In genomic region chr5:25497369-25497719, GRCm38 (mm10) we compare ENCODE assay signal across 8 mouse cellular contexts. TPM values are rescaled to one million over a fixed set of nuclear protein-coding genes. Genes with fewer than 3 reads are reported as not detected.
A peak's percentile ranks its signal among the peaks of the same experiment; 100 is the strongest.
DNase-seq lines count a peak whose midpoint lies in the region; ATAC-seq lines count a peak whose summit lies in the region.
"Had no signal": no experiment of that assay in that cellular context is flagged by ENCODE, and none has a peak within 500 bp of the region (broad histone marks: within the 10 kb centered on the region; RNA-seq: fewer than 3 reads in every experiment).

No protein-coding gene starts in this region.

- H3K4me1 ChIP-seq in megakaryocyte, embryonic 14.5 days, result peaks cover 42% of the 10 kb centered on the region
- peaks cover 19% of the 10 kb centered on the region for H3K4me1 ChIP-seq in forebrain, embryonic 16.5 days (replicated peaks; ENCODE audit: control insufficient read depth, insufficient read depth, low read length)
- H3K4me1 ChIP-seq in limb, embryonic 13.5 days, result peaks cover 18% of the 10 kb centered on the region
- H3K4me1 ChIP-seq in neural tube, embryonic 12.5 days, result peaks cover 10% of the 10 kb centered on the region

- peak overlapping the region; percentile 99 for H3K4me3 ChIP-seq in megakaryocyte, embryonic 14.5 days (replicated peaks)
- peak overlapping the region; percentile 88 for H3K4me3 ChIP-seq in forebrain, embryonic 16.5 days (replicated peaks; ENCODE audit: low read length)
- peak overlapping the region; percentile 92 for H3K4me3 ChIP-seq in limb, embryonic 13.5 days
- H3K4me3 ChIP-seq in neural tube, embryonic 12.5 days, result peak overlapping the region; percentile 94

- no peaks in the 10 kb centered on the region for H3K27me3 ChIP-seq in megakaryocyte, embryonic 14.5 days (replicated peaks)
- H3K27me3 ChIP-seq in forebrain, embryonic 16.5 days (replicated peaks; ENCODE audit: control insufficient read depth, insufficient read depth, low read length), result no peaks in the 10 kb centered on the region
- no peaks in the 10 kb centered on the region for H3K27me3 ChIP-seq in limb, embryonic 13.5 days
- no peaks in the 10 kb centered on the region for H3K27me3 ChIP-seq in neural tube, embryonic 12.5 days (replicated peaks)

- peaks cover 8% of the 10 kb centered on the region for H3K36me3 ChIP-seq in megakaryocyte, embryonic 14.5 days (replicated peaks; ENCODE audit: low read length)
- H3K36me3 ChIP-seq in forebrain, embryonic 16.5 days (ENCODE audit: control insufficient read depth, insufficient read depth), result no peaks in the 10 kb centered on the region
- no peaks in the 10 kb centered on the region for H3K36me3 ChIP-seq in limb, embryonic 13.5 days
- H3K36me3 ChIP-seq in neural tube, embryonic 12.5 days, result no peaks in the 10 kb centered on the region

- ATAC-seq in megakaryocyte, adult 5-6 weeks (ENCODE audit: poor library complexity, severe bottlenecking), result no peak
- ATAC-seq in forebrain, embryonic 16.5 days, result no peak
- ATAC-seq in limb, embryonic 13.5 days (ENCODE audit: low FRiP score, low read depth), result no peak
- ATAC-seq in neural tube, embryonic 12.5 days (ENCODE audit: low FRiP score, low read depth), result no peak

- H3K4me2 ChIP-seq in forebrain, embryonic 16.5 days (ENCODE audit: low read length), result peak overlapping the region; percentile 90
- H3K4me2 ChIP-seq in limb, embryonic 13.5 days (replicated peaks), result peak overlapping the region; percentile 74
- H3K4me2 ChIP-seq in neural tube, embryonic 12.5 days (replicated peaks), result peak overlapping the region; percentile 91

- peak overlapping the region; percentile 100 for H3K27ac ChIP-seq in forebrain, embryonic 16.5 days (ENCODE audit: low read length)
- H3K27ac ChIP-seq in limb, embryonic 13.5 days, result peak overlapping the region; percentile 98; the same call in 1 of the 2 replicates
- peak overlapping the region; percentile 98; the same call in 1 of the 2 replicates for H3K27ac ChIP-seq in neural tube, embryonic 12.5 days

- H3K9me3 ChIP-seq in megakaryocyte, embryonic 14.5 days, result no peaks in the 10 kb centered on the region
- H3K9me3 ChIP-seq in forebrain, embryonic 16.5 days (ENCODE audit: control insufficient read depth, low read length), result no peaks in the 10 kb centered on the region
- H3K9me3 ChIP-seq in limb, embryonic 13.5 days, result no peaks in the 10 kb centered on the region
- no peaks in the 10 kb centered on the region for H3K9me3 ChIP-seq in neural tube, embryonic 12.5 days

- peak overlapping the region; percentile 98 for H3K9ac ChIP-seq in forebrain, embryonic 16.5 days (replicated peaks; ENCODE audit: low read depth, low read length)
- peak overlapping the region; percentile 94 for H3K9ac ChIP-seq in limb, embryonic 13.5 days
- H3K9ac ChIP-seq in neural tube, embryonic 12.5 days, result peak overlapping the region; percentile 91

- under 1% methylated on average over 10 of the region's 10 CpGs for WGBS in forebrain, embryonic 16.5 days
- WGBS in limb, embryonic 13.5 days, result under 1% methylated on average over 10 of the region's 10 CpGs
- under 1% methylated on average over 10 of the region's 10 CpGs for whole genome bisulfite sequencing in neural tube, embryonic 12.5 days

- peak; percentile 46 for DNase-seq in c-Kit-negative CD71-positive TER-119-positive erythroid progenitor cells, embryonic 14.5 days (ENCODE audit: low read depth, low spot score)
- no peak for DNase-seq in layer of hippocampus, adult 9-10 months (ENCODE audit: low spot score)

RNA-seq across cellular contexts. Expression of gene Kmt2c, which starts 1.2 kb away (rescaled TPM):
- 2.2 and 7.1 TPM in 2 replicates for polyA plus RNA-seq in megakaryocyte, embryonic 14.5 days (2012; ENCODE audit: insufficient read depth, low replicate concordance)
- 47.2 and 57.6 TPM in 2 replicates for total RNA-seq in megakaryocyte, adult 5-6 weeks (2015)
- total RNA-seq in megakaryocyte, adult 5-6 weeks (2017), result 43.5 and 58.5 TPM in 2 replicates
- polyA plus RNA-seq in forebrain, embryonic 16.5 days (2015; fragmentation: Nextera tagmentation; extraction: Ambion mirVana), result 26.5 and 28.1 TPM in 2 replicates
- polyA plus RNA-seq in limb, embryonic 13.5 days (2015; fragmentation: Nextera tagmentation; extraction: Ambion mirVana), result 13.8 and 15.0 TPM in 2 replicates
- 22.4 and 23.8 TPM in 2 replicates for polyA plus RNA-seq in neural tube, embryonic 12.5 days (2016; fragmentation: Nextera tagmentation; extraction: Ambion mirVana)

RNA-seq across cellular contexts. Expression of gene Cct8l1, which starts 18.5 kb away (rescaled TPM):
- polyA plus RNA-seq in megakaryocyte, embryonic 14.5 days (2012; ENCODE audit: insufficient read depth, low replicate concordance), result not detected in 2 replicates
- total RNA-seq in megakaryocyte, adult 5-6 weeks (2015), result not detected in 2 replicates
- 0.11 TPM in 1 of 2 replicates, not detected in the other for total RNA-seq in megakaryocyte, adult 5-6 weeks (2017)
- 0.12 TPM in 1 of 2 replicates, not detected in the other for polyA plus RNA-seq in forebrain, embryonic 16.5 days (2015; fragmentation: Nextera tagmentation; extraction: Ambion mirVana)
- 0.09 TPM in 1 of 2 replicates, not detected in the other for polyA plus RNA-seq in limb, embryonic 13.5 days (2015; fragmentation: Nextera tagmentation; extraction: Ambion mirVana)
- polyA plus RNA-seq in neural tube, embryonic 12.5 days (2016; fragmentation: Nextera tagmentation; extraction: Ambion mirVana), result 0.13 TPM in 1 of 2 replicates, not detected in the other
- total RNA-seq: hematopoietic stem cell, adult 5-6 weeks had no signal
